Mouse (Mus musculus): ENCODE measurements around the gene Frmpd1. TPM values are rescaled to one million over a fixed set of nuclear protein-coding genes. Genes with fewer than 3 reads are reported as not detected.

The Frmpd1 gene
- total and polyA plus RNA-seq, 2 experiments: not detected

DNA sequence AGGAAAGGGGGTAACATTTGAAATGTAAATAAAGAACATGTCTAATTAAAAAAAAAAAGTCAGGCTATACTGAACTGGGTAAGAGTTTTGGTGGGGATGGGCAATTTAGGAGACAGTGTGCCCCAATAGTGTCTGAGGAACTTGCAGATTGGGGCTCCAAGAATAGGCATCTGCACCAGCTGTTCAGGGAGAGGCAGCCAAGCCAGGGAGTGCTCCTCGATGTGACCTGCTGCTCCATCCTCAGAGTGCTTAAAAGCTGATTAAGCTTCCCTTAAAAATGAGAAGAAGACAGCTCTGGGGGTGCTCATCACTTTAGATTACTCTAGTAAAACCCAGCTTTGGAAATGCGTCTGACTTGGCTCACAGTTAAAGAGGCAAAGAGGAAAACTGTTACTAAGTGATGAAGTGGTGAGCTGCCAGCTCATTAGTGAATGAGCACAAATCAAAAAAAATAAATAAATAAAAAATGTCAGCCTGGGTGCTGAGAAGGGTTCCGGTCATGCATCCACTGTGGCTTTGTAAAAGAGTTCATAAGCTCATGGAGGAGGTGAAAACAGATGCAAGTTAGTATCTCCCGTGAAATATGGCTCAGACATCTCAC lies 74.7 kb downstream of the Frmpd1 start:
- no peaks in the 10 kb centered on the region for H3K4me1 ChIP-seq (ENCODE audit: control insufficient read depth, insufficient read depth, low read length)
- H3K27me3 ChIP-seq (ENCODE audit: control insufficient read depth, insufficient read depth, low read length): no peaks in the 10 kb centered on the region; the same call in 1 of the 2 replicates
- DNase-seq (ENCODE audit: extremely low read depth, low read depth, low spot score): no peak
- no peak overlapping the region for H3K4me3 ChIP-seq (ENCODE audit: insufficient read depth, low read depth, low read length)
- no peak for TF ChIP-seq POLR2A (IDR thresholded peaks at IDR 0.05; ENCODE audit: extremely low read depth, insufficient read depth, low read length)
- TF ChIP-seq CTCF (IDR thresholded peaks at IDR 0.05; ENCODE audit: low read depth, low read length): no peak
- H3K9ac ChIP-seq (ENCODE audit: low read depth, low read length): no peak overlapping the region
- no peaks in the 10 kb centered on the region for H3K79me2 ChIP-seq (ENCODE audit: control insufficient read depth, insufficient read depth, low read length)
- 69% methylated on average over 4 of the region's 4 CpGs for WGBS
- no peak overlapping the region for H3K27ac ChIP-seq (replicated peaks; ENCODE audit: insufficient read depth, low read depth, low read length)
- H3K36me3 ChIP-seq (ENCODE audit: control insufficient read depth, insufficient read depth, low read length): no peaks in the 10 kb centered on the region

- H3K79me2 ChIP-seq (ENCODE audit: control insufficient read depth, insufficient read depth, low read length): no peaks in the 10 kb centered on the region
- no peak overlapping the region for H3K27ac ChIP-seq (replicated peaks; ENCODE audit: insufficient read depth, low read depth, low read length)
- H3K4me3 ChIP-seq (ENCODE audit: insufficient read depth, low read depth, low read length): no peak overlapping the region
- no peak overlapping the region for H3K9ac ChIP-seq (ENCODE audit: low read depth, low read length)
- DNase-seq (ENCODE audit: extremely low read depth, low read depth, low spot score): no peak
- TF ChIP-seq CTCF (IDR thresholded peaks at IDR 0.05; ENCODE audit: low read depth, low read length): no peak
- TF ChIP-seq POLR2A (IDR thresholded peaks at IDR 0.05; ENCODE audit: extremely low read depth, insufficient read depth, low read length): no peak
- no peaks in the 10 kb centered on the region for H3K4me1 ChIP-seq (ENCODE audit: control insufficient read depth, insufficient read depth, low read length)
- H3K36me3 ChIP-seq (ENCODE audit: control insufficient read depth, insufficient read depth, low read length): no peaks in the 10 kb centered on the region
- no peaks in the 10 kb centered on the region for H3K27me3 ChIP-seq (ENCODE audit: control insufficient read depth, insufficient read depth, low read length)
- 83% methylated on average over 4 of the region's 4 CpGs for WGBS
Measured at GRCm38 (mm10) chr4:45261551-45261950, 76.9 kb downstream of the Frmpd1 start.

- no peak overlapping the region for H3K9ac ChIP-seq (ENCODE audit: low read depth, low read length)
- WGBS: 71% methylated on average over 3 of the region's 3 CpGs
- H3K27me3 ChIP-seq (ENCODE audit: control insufficient read depth, insufficient read depth, low read length): no peaks in the 10 kb centered on the region
- DNase-seq (ENCODE audit: extremely low read depth, low read depth, low spot score): no peak
- no peaks in the 10 kb centered on the region for H3K36me3 ChIP-seq (ENCODE audit: control insufficient read depth, insufficient read depth, low read length)
- no peak overlapping the region for H3K27ac ChIP-seq (replicated peaks; ENCODE audit: insufficient read depth, low read depth, low read length)
- no peak for TF ChIP-seq CTCF (IDR thresholded peaks at IDR 0.05; ENCODE audit: low read depth, low read length)
- no peak for TF ChIP-seq POLR2A (IDR thresholded peaks at IDR 0.05; ENCODE audit: extremely low read depth, insufficient read depth, low read length)
- H3K79me2 ChIP-seq (ENCODE audit: control insufficient read depth, insufficient read depth, low read length): no peaks in the 10 kb centered on the region
- H3K4me1 ChIP-seq (ENCODE audit: control insufficient read depth, insufficient read depth, low read length): no peaks in the 10 kb centered on the region
- H3K4me3 ChIP-seq (ENCODE audit: insufficient read depth, low read depth, low read length): no peak overlapping the region
Measured at GRCm38 (mm10) chr4:45267883-45268282, 83.2 kb downstream of the Frmpd1 start.

GRCm38 (mm10) chr4:45271041-45271452 lies 86.4 kb downstream of the Frmpd1 start:
- no peak for DNase-seq (ENCODE audit: extremely low read depth, low read depth, low spot score)
- Histone ChIP-seq H3K4me3 (ENCODE audit: insufficient read depth, low read depth, low read length) (no peak overlapping the region), H3K9ac (ENCODE audit: low read depth, low read length) (no peak overlapping the region), H3K27me3 (ENCODE audit: control insufficient read depth, insufficient read depth, low read length) (no peaks in the 10 kb centered on the region), H3K4me1 (ENCODE audit: control insufficient read depth, insufficient read depth, low read length) (no peaks in the 10 kb centered on the region), H3K79me2 (ENCODE audit: control insufficient read depth, insufficient read depth, low read length) (no peaks in the 10 kb centered on the region), H3K27ac (replicated peaks; ENCODE audit: insufficient read depth, low read depth, low read length) (no peak overlapping the region), H3K36me3 (ENCODE audit: control insufficient read depth, insufficient read depth, low read length) (no peaks in the 10 kb centered on the region)
- WGBS: 92% methylated on average over 10 of the region's 10 CpGs
- TF ChIP-seq CTCF (IDR thresholded peaks at IDR 0.05; ENCODE audit: low read depth, low read length) (no peak), POLR2A (IDR thresholded peaks at IDR 0.05; ENCODE audit: extremely low read depth, insufficient read depth, low read length) (no peak)

DNA sequence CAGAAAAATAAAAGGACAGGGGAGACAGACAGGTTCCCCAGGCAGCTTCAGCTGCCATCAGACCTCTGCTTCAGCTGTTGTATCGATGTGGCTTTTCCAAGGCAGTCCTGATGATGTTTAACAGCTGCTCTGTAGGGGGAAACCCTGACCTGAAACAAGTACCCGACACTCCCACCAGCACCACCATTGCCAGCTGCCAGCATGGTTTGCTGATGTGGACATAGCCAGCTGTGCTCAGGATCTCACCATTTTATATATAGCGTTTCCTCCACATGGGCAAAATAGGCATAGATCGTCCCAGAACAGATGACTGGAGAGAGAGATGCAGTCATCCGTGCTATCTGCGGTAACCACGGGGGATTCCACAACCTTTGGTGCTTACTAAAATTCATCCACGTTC lies 91.1 kb downstream of the Frmpd1 start:
- no peaks in the 10 kb centered on the region for H3K36me3 ChIP-seq (ENCODE audit: control insufficient read depth, insufficient read depth, low read length)
- H3K4me3 ChIP-seq (ENCODE audit: insufficient read depth, low read depth, low read length): no peak overlapping the region
- TF ChIP-seq CTCF (IDR thresholded peaks at IDR 0.05; ENCODE audit: low read depth, low read length) (no peak), POLR2A (IDR thresholded peaks at IDR 0.05; ENCODE audit: extremely low read depth, insufficient read depth, low read length) (no peak)
- H3K79me2 ChIP-seq (ENCODE audit: control insufficient read depth, insufficient read depth, low read length): no peaks in the 10 kb centered on the region
- no peak for DNase-seq (ENCODE audit: extremely low read depth, low read depth, low spot score)
- H3K4me1 ChIP-seq (ENCODE audit: control insufficient read depth, insufficient read depth, low read length): no peaks in the 10 kb centered on the region
- H3K9ac ChIP-seq (ENCODE audit: low read depth, low read length): no peak overlapping the region
- WGBS: 87% methylated on average over 8 of the region's 8 CpGs
- no peaks in the 10 kb centered on the region for H3K27me3 ChIP-seq (ENCODE audit: control insufficient read depth, insufficient read depth, low read length)
- no peak overlapping the region for H3K27ac ChIP-seq (replicated peaks; ENCODE audit: insufficient read depth, low read depth, low read length)

- no peak for TF ChIP-seq CTCF (IDR thresholded peaks at IDR 0.05; ENCODE audit: low read depth, low read length)
- TF ChIP-seq POLR2A (IDR thresholded peaks at IDR 0.05; ENCODE audit: extremely low read depth, insufficient read depth, low read length): no peak
- H3K4me1 ChIP-seq (ENCODE audit: control insufficient read depth, insufficient read depth, low read length): no peaks in the 10 kb centered on the region
Measured at GRCm38 (mm10) chr4:45279292-45279691, 94.6 kb downstream of the Frmpd1 start.

More at GRCm38 (mm10) chr4:45279292-45279691, 94.6 kb downstream of the Frmpd1 start:
- Histone ChIP-seq H3K79me2 (ENCODE audit: control insufficient read depth, insufficient read depth, low read length) (no peaks in the 10 kb centered on the region), H3K4me3 (ENCODE audit: insufficient read depth, low read depth, low read length) (no peak overlapping the region), H3K27me3 (ENCODE audit: control insufficient read depth, insufficient read depth, low read length) (no peaks in the 10 kb centered on the region), H3K27ac (replicated peaks; ENCODE audit: insufficient read depth, low read depth, low read length) (no peak overlapping the region), H3K9ac (ENCODE audit: low read depth, low read length) (no peak overlapping the region), H3K36me3 (ENCODE audit: control insufficient read depth, insufficient read depth, low read length) (no peaks in the 10 kb centered on the region)
- 70% methylated on average over 8 of the region's 8 CpGs for WGBS
- no peak for DNase-seq (ENCODE audit: extremely low read depth, low read depth, low spot score)

Data from liver, adult 2 months (tissue).